Mouse (Mus musculus) CH12F3 (cell line): ENCODE results near the gene Nkapd1.

Experiments used
- in situ Hi-C: fragments of 300-500 bp; cut with MboI; formaldehyde crosslinking; loops from 2 replicates; pipeline ENCODE4 v1.14.3; 2020; ENCODE audit warnings: low sequenced_read_pairs

Nkapd1 gene

GRCm38 (mm10) chr9:50602055-50602845, 15.0 kb downstream of the Nkapd1 start:
- in situ Hi-C loops = no loop called here

GRCm38 (mm10) chr9:50601536-50601935, 15.7 kb downstream of the Nkapd1 start:
- in situ Hi-C loops = no loop called here

GRCm38 (mm10) chr9:50596973-50597372, 20.3 kb downstream of the Nkapd1 start:
- in situ Hi-C loops = no loop called here

- in situ Hi-C loops = no loop called here
These were observed 22.4 kb downstream of the Nkapd1 start for GRCm38 (mm10) chr9:50594794-50595417.

GRCm38 (mm10) chr9:50593544-50593943, 23.7 kb downstream of the Nkapd1 start:
- in situ Hi-C loops = no loop called here

GRCm38 (mm10) chr9:50592955-50593354, 24.3 kb downstream of the Nkapd1 start:
- in situ Hi-C loops = no loop called here

GRCm38 (mm10) chr9:50590856-50591518, 26.3 kb downstream of the Nkapd1 start:
- in situ Hi-C loops = no loop called here

- in situ Hi-C loops = no loop called here
These were observed 30.3 kb downstream of the Nkapd1 start for GRCm38 (mm10) chr9:50586955-50587354.

GRCm38 (mm10) chr9:50585145-50585818, 32.0 kb downstream of the Nkapd1 start:
- in situ Hi-C loops = no loop called here

GRCm38 (mm10) chr9:50580370-50580769, 36.9 kb downstream of the Nkapd1 start:
- in situ Hi-C loops = no loop called here

- in situ Hi-C loops = no loop called here
These were observed 47.4 kb downstream of the Nkapd1 start for GRCm38 (mm10) chr9:50569599-50570525.

GRCm38 (mm10) chr9:50567881-50568280, 49.4 kb downstream of the Nkapd1 start:
- in situ Hi-C loops = no loop called here

- in situ Hi-C loops = no loop called here
These were observed 49.9 kb downstream of the Nkapd1 start for GRCm38 (mm10) chr9:50567372-50567771.

- in situ Hi-C loops = no loop called here
These were observed 51.3 kb downstream of the Nkapd1 start for GRCm38 (mm10) chr9:50565940-50566339.

- in situ Hi-C loops = no loop called here
These were observed 52.1 kb downstream of the Nkapd1 start for GRCm38 (mm10) chr9:50565173-50565572.

- in situ Hi-C loops = no loop called here
These were observed 55.3 kb downstream of the Nkapd1 start for GRCm38 (mm10) chr9:50561918-50562360.

- in situ Hi-C loops = no loop called here
These were observed 55.9 kb downstream of the Nkapd1 start, which contains the start of gene Tex12 for GRCm38 (mm10) chr9:50561145-50561917. Gene Tex12, minus strand, starts transcription at chr9:50561325.
